Mouse (Mus musculus) kidney, postnatal 0 days (tissue): ENCODE data around the gene Kirrel3. TPM values are rescaled to one million over a fixed set of nuclear protein-coding genes. Genes with fewer than 3 reads are reported as not detected.

Experiments used
- ATAC-seq: fragments of 200-750 bp; cut with Nextera tagmentation; replicated peaks from 2 replicates; pipeline ENCODE4 v1.8.0; 2017; ENCODE audit warnings: low read depth, moderate number of reproducible peaks, moderate TSS enrichment, moderate library complexity; ENCODE audit not compliant: low FRiP score
- DNase-seq: peaks from one replicate; pipeline ENCODE4 v3.0.0-alpha.2; 2016; ENCODE audit warnings: low spot score
- H3K27ac ChIP-seq: fragments of 300-500 bp; sonication (generic); 2 replicates; pipeline ENCODE4 v1.5.1; 2014; ENCODE audit warnings: mild to moderate bottlenecking
- H3K27me3 ChIP-seq: fragments of 300-500 bp; sonication (generic); 2 replicates; pipeline ENCODE4 v1.6.1; 2014; ENCODE audit warnings: low read length, mixed read lengths; ENCODE audit not compliant: insufficient read depth
- H3K36me3 ChIP-seq: fragments of 300-500 bp; sonication (generic); 2 replicates; pipeline ENCODE4 v1.6.1; 2014; ENCODE audit warnings: low read length, mixed read lengths; ENCODE audit not compliant: insufficient read depth
- H3K4me1 ChIP-seq: fragments of 300-500 bp; sonication (generic); replicated peaks from 2 replicates; pipeline ENCODE4 v1.6.1; 2014; ENCODE audit warnings: antibody characterized with exemption, low read length, mixed read lengths; ENCODE audit not compliant: insufficient read depth
- H3K4me2 ChIP-seq: fragments of 300-500 bp; sonication (generic); 2 replicates; pipeline ENCODE4 v1.6.1; 2014; ENCODE audit warnings: mild to moderate bottlenecking, low read length, moderate library complexity, mixed read lengths
- H3K4me3 ChIP-seq: fragments of 300-500 bp; sonication (generic); replicated peaks from 2 replicates; pipeline ENCODE4 v1.5.1; 2014; ENCODE audit warnings: low read depth, low read length
- H3K9ac ChIP-seq: fragments of 300-500 bp; sonication (generic); 2 replicates; pipeline ENCODE4 v1.6.1; 2014; ENCODE audit warnings: low read depth, low read length
- H3K9me3 ChIP-seq: fragments of 300-500 bp; sonication (generic); replicated peaks from 2 replicates; pipeline ENCODE4 v1.6.1; 2016; ENCODE audit warnings: low read length, inconsistent platforms, mixed read lengths
- CTCF ChIP-seq: IDR thresholded peaks from 2 replicates; pipeline ENCODE4 v1.5.1; 2016; ENCODE audit warnings: antibody characterized with exemption, low read depth, mild to moderate bottlenecking, moderate library complexity
- WGBS: fragments of 180-500 bp; shearing (Covaris S2); extraction: QIAGEN DNeasy Blood & Tissue Kit; methylation state at CpG from one replicate; pipeline ENCODE4 v1.1.7; 2014; 5-methylcytosine and 5-hydroxymethylcytosine counted together
- polyA plus RNA-seq: library from polyadenylated mRNA; unstranded; fragments of >200 nt; fragmentation: Nextera tagmentation; extraction: Ambion mirVana; gene quantifications from 2 replicates; pipeline ENCODE4 v1.2.1, GENCODE M21; 2015

The Kirrel3 gene
- polyA plus RNA-seq, 1 experiment from 2014 or later, result 0.82 TPM

- Histone ChIP-seq H3K27me3 (no peaks in the 10 kb centered on the region), H3K4me1 (no peaks in the 10 kb centered on the region), H3K36me3 (no peaks in the 10 kb centered on the region), H3K9ac (no peak overlapping the region), H3K27ac (no peak overlapping the region), H3K4me2 (no peak overlapping the region), H3K9me3 (no peaks in the 10 kb centered on the region), H3K4me3 (no peak overlapping the region)
- 87% methylated on average over 7 of the region's 7 CpGs for WGBS
- no peak for DNase-seq
- TF ChIP-seq CTCF, result no peak
- no peak for ATAC-seq
Measured at GRCm38 (mm10) chr9:34942996-34943395, 457.3 kb downstream of the Kirrel3 start.

- no peak overlapping the region for H3K4me2 ChIP-seq
- DNase-seq (no peak), ATAC-seq (no peak)
- no peak overlapping the region; the same call in 1 of the 2 replicates for H3K9ac ChIP-seq
- no peaks in the 10 kb centered on the region for H3K4me1 ChIP-seq
- 68% methylated on average over 9 of the region's 9 CpGs for WGBS
- H3K4me3 ChIP-seq, result no peak overlapping the region
- no peak for TF ChIP-seq CTCF
- no peak overlapping the region for H3K27ac ChIP-seq
- H3K27me3 ChIP-seq, result no peaks in the 10 kb centered on the region
- H3K36me3 ChIP-seq, result no peaks in the 10 kb centered on the region
- H3K9me3 ChIP-seq, result no peaks in the 10 kb centered on the region
Measured at GRCm38 (mm10) chr9:34945301-34945700, 459.6 kb downstream of the Kirrel3 start.

- Histone ChIP-seq H3K9me3 (no peaks in the 10 kb centered on the region), H3K4me3 (no peak overlapping the region), H3K36me3 (no peaks in the 10 kb centered on the region), H3K4me1 (no peaks in the 10 kb centered on the region), H3K27me3 (no peaks in the 10 kb centered on the region), H3K27ac (no peak overlapping the region), H3K4me2 (no peak overlapping the region), H3K9ac (no peak overlapping the region)
- no peak for TF ChIP-seq CTCF
- ATAC-seq (no peak), DNase-seq (no peak)
- 27% methylated on average over 6 of the region's 6 CpGs for WGBS
Measured at GRCm38 (mm10) chr9:34947258-34947657, 461.6 kb downstream of the Kirrel3 start.

GRCm38 (mm10) chr9:34947717-34948116 lies 462.0 kb downstream of the Kirrel3 start:
- no peak for TF ChIP-seq CTCF
- no peaks in the 10 kb centered on the region for H3K9me3 ChIP-seq
- no peak overlapping the region for H3K4me2 ChIP-seq
- ATAC-seq (no peak), DNase-seq (no peak)
- H3K4me1 ChIP-seq, result no peaks in the 10 kb centered on the region
- no peak overlapping the region for H3K4me3 ChIP-seq
- no peak overlapping the region for H3K9ac ChIP-seq
- no peaks in the 10 kb centered on the region for H3K36me3 ChIP-seq
- H3K27ac ChIP-seq, result no peak overlapping the region
- no peaks in the 10 kb centered on the region for H3K27me3 ChIP-seq

GRCm38 (mm10) chr9:34953420-34953819 lies 467.7 kb downstream of the Kirrel3 start:
- WGBS, result 72% methylated on average over 11 of the region's 11 CpGs
- no peak for TF ChIP-seq CTCF
- no peak overlapping the region for H3K4me2 ChIP-seq
- H3K36me3 ChIP-seq, result no peaks in the 10 kb centered on the region
- no peak overlapping the region for H3K27ac ChIP-seq
- H3K9me3 ChIP-seq, result no peaks in the 10 kb centered on the region
- H3K4me1 ChIP-seq, result no peaks in the 10 kb centered on the region
- no peak overlapping the region for H3K4me3 ChIP-seq
- DNase-seq (no peak), ATAC-seq (no peak)
- no peak overlapping the region for H3K9ac ChIP-seq
- H3K27me3 ChIP-seq, result no peaks in the 10 kb centered on the region

GRCm38 (mm10) chr9:34954212-34954611 lies 468.5 kb downstream of the Kirrel3 start:
- no peaks in the 10 kb centered on the region for H3K4me1 ChIP-seq
- no peak overlapping the region for H3K4me3 ChIP-seq
- no peak for ATAC-seq
- TF ChIP-seq CTCF, result peak; percentile 43; the same call in 1 of the 2 replicates
- no peaks in the 10 kb centered on the region for H3K27me3 ChIP-seq
- H3K4me2 ChIP-seq, result no peak overlapping the region
- peak; percentile 13 for DNase-seq
- 65% methylated on average over 5 of the region's 5 CpGs for WGBS
- no peak overlapping the region for H3K9ac ChIP-seq
- no peak overlapping the region for H3K27ac ChIP-seq
- no peaks in the 10 kb centered on the region for H3K36me3 ChIP-seq
- H3K9me3 ChIP-seq, result no peaks in the 10 kb centered on the region

- no peak for TF ChIP-seq CTCF
- no peaks in the 10 kb centered on the region for H3K4me1 ChIP-seq
Measured at GRCm38 (mm10) chr9:34956512-34956911, 470.8 kb downstream of the Kirrel3 start.

More at GRCm38 (mm10) chr9:34956512-34956911, 470.8 kb downstream of the Kirrel3 start:
- Histone ChIP-seq H3K4me2 (no peak overlapping the region), H3K36me3 (no peaks in the 10 kb centered on the region), H3K9me3 (no peaks in the 10 kb centered on the region), H3K27me3 (no peaks in the 10 kb centered on the region), H3K27ac (no peak overlapping the region), H3K9ac (no peak overlapping the region), H3K4me3 (no peak overlapping the region)
- no peak for ATAC-seq
- WGBS, result 64% methylated on average over 3 of the region's 3 CpGs
- DNase-seq, result no peak
